Mouse (Mus musculus) heart, postnatal 0 days (tissue): Measurements from ENCODE around the gene Tmem214.

Experiments used
- CTCF ChIP-seq: IDR thresholded peaks from 2 replicates; pipeline ENCODE4 v1.5.1; 2016; ENCODE audit warnings: antibody characterized with exemption, control low read depth, low read depth
- EP300 ChIP-seq: IDR thresholded peaks from 2 replicates; pipeline ENCODE4 v1.6.1; 2016; ENCODE audit warnings: antibody characterized with exemption, low read depth

DNA sequence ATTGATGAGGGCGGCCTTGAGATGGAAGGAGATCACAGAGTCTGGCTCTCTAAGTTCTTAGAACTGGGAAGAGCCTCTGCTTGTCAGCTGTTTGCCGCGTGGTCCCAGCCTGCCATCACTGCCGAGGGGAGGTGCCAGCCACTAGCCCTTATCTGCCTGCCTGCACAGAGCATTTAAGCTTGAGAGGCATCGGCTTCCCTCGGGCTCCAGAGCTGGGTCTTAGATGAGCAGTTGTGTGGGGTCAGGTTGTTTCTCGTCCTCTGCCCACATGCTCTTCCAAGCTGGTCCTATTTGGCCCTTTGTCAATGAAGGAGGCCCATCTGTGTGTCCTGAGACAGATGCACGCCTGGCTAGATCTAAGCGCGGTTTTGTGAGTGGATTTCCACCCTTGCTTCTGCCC is 42.6 kb upstream of the Tmem214 start:
- TF ChIP-seq CTCF (no peak), EP300 (no peak)
